Mouse (Mus musculus): Measurements from ENCODE around the gene Cavin3.
"Not testable (repeated sequence)": the region's sequence is repeated elsewhere in the genome, so short reads cannot be mapped to it uniquely, and the experiment has no call there.

Cavin3 gene

GRCm38 (mm10) chr7:105480561-105481504 is 1.3 kb downstream of the Cavin3 start:
- no peak for ATAC-seq (ENCODE audit: insufficient number of reproducible peaks, low FRiP score, low TSS enrichment)

GRCm38 (mm10) chr7:105480081-105480480 is 2.0 kb downstream of the Cavin3 start:
- no peak for ATAC-seq (ENCODE audit: insufficient number of reproducible peaks, low FRiP score, low TSS enrichment)

- ATAC-seq (ENCODE audit: insufficient number of reproducible peaks, low FRiP score, low TSS enrichment), result no peak
Measured at GRCm38 (mm10) chr7:105479232-105479631, 2.9 kb downstream of the Cavin3 start.

DNA sequence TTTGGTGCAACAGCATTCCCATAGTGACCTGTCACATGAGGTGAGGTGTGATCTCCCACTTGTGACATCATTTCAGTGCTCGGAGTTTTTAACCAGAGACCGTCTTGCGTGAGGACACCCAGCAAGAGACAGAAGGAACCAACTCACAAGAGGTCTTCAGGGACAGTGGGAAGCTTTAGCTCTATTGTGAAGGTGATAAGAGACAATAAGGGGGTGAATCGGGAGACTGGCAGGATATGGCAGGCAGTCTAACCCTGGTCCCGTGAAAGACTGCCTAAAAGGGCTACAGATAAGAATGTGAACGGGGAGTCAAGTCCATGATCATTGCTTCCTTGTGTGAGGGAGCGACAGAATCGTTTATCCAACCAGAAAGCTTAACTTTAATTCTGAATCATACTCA is 3.8 kb downstream of the Cavin3 start:
- ATAC-seq (ENCODE audit: insufficient number of reproducible peaks, low FRiP score, low TSS enrichment), result no peak

- ATAC-seq (ENCODE audit: insufficient number of reproducible peaks, low FRiP score, low TSS enrichment), result 0 out of 2 replicates have a peak, but pooled peaks have one; percentile 7
Measured at GRCm38 (mm10) chr7:105477841-105478240, 4.3 kb downstream of the Cavin3 start.

GRCm38 (mm10) chr7:105477433-105477700 is 4.7 kb downstream of the Cavin3 start:
- no peak for ATAC-seq (ENCODE audit: insufficient number of reproducible peaks, low FRiP score, low TSS enrichment)

- ATAC-seq (ENCODE audit: insufficient number of reproducible peaks, low FRiP score, low TSS enrichment), result no peak
Measured at GRCm38 (mm10) chr7:105476683-105477432, 5.2 kb downstream of the Cavin3 start.

- ATAC-seq (ENCODE audit: insufficient number of reproducible peaks, low FRiP score, low TSS enrichment), result no peak
Measured at GRCm38 (mm10) chr7:105475396-105475949, 6.6 kb downstream of the Cavin3 start.

GRCm38 (mm10) chr7:105474771-105475315 is 7.3 kb downstream of the Cavin3 start:
- ATAC-seq (ENCODE audit: insufficient number of reproducible peaks, low FRiP score, low TSS enrichment), result no peak

GRCm38 (mm10) chr7:105472607-105473006 is 9.5 kb downstream of the Cavin3 start:
- ATAC-seq (ENCODE audit: insufficient number of reproducible peaks, low FRiP score, low TSS enrichment), result no peak

DNA sequence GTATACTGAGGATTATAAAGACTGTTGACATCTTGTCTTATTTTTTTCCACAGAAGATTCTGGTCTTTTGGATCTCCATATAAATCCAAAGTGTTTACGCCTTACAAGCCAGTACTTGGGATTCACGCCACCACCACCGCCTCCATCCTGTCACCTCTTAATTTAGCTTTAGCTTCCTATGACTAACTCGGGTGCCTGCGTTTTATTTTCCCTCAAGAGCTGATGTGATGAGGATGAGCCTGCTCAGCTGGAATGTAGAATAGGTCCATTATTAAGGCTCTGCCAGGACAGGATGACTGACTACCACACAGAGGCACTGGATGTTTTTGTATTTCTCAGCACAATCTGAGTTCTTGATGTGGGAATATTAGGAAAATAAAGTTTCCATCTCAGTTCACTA is 16.6 kb downstream of the Cavin3 start:
- ATAC-seq (ENCODE audit: insufficient number of reproducible peaks, low FRiP score, low TSS enrichment), result not testable (repeated sequence)

GRCm38 (mm10) chr7:105458546-105458945 is 23.6 kb downstream of the Cavin3 start:
- no peak for ATAC-seq (ENCODE audit: insufficient number of reproducible peaks, low FRiP score, low TSS enrichment)

GRCm38 (mm10) chr7:105453345-105453744 is 28.8 kb downstream of the Cavin3 start:
- not testable (repeated sequence) for ATAC-seq (ENCODE audit: insufficient number of reproducible peaks, low FRiP score, low TSS enrichment)

DNA sequence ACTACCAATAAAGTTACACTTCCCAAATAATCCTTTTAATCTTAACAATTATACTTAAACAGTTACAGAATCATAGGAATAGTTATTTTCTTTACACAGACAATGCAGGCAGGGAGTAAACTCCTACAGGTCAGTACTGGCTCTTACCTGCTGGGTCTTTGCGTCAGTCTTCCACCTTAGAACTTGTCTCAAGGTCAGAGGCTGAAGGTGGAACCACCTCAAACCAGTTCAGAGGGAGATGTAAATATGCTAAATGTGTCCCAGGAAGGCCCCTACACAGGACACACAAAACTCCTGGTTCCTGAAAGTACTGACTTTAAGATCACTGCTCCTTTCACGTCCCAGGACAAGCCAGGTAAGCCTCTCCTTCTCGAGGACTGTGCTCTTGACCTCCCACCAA is 37.0 kb downstream of the Cavin3 start:
- ATAC-seq (ENCODE audit: insufficient number of reproducible peaks, low FRiP score, low TSS enrichment), result no peak

DNA sequence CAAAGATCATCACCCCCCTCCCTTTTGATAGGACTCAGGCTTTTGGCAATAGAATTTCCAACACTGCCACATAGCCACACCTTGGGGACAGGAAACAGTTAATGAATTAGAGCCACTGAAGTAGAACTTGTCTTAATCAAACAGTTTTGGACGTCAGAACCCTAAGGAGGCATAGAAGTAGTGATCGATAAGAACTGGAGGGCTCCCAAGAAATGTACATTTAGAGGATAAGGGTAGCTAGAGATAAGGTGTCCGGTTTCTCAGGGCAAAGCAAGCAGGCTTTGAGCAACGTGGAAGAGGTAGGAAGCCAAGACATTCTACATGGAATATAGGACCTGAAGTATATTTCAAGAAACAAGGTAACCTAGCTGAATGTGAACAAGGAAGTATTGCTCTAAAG is 40.7 kb downstream of the Cavin3 start:
- ATAC-seq (ENCODE audit: insufficient number of reproducible peaks, low FRiP score, low TSS enrichment), result no peak

GRCm38 (mm10) chr7:105437979-105438772 is 43.9 kb downstream of the Cavin3 start:
- ATAC-seq (ENCODE audit: insufficient number of reproducible peaks, low FRiP score, low TSS enrichment), result no peak

GRCm38 (mm10) chr7:105434798-105435197 is 47.3 kb downstream of the Cavin3 start:
- no peak for ATAC-seq (ENCODE audit: insufficient number of reproducible peaks, low FRiP score, low TSS enrichment)

GRCm38 (mm10) chr7:105433859-105434258 is 48.2 kb downstream of the Cavin3 start:
- ATAC-seq (ENCODE audit: insufficient number of reproducible peaks, low FRiP score, low TSS enrichment), result no peak

GRCm38 (mm10) chr7:105432058-105432457 is 50.0 kb downstream of the Cavin3 start:
- ATAC-seq (ENCODE audit: insufficient number of reproducible peaks, low FRiP score, low TSS enrichment), result no peak

All from cerebellum, adult (tissue).